Mouse (Mus musculus): ENCODE measurements at regions not wholly inside any gene's neighbourhood (a gene's known extent, or its start where the extent isn't known, plus 50 kb on each side); places are given as distances from the start of the nearest gene placed in this dataset.

GRCm38 (mm10) chr6:52458828-52459227 is 145.5 kb downstream of the Evx1 start:
- Histone ChIP-seq H3K4me3 (ENCODE audit: insufficient read depth, low read depth, low read length) (no peak overlapping the region), H3K27ac (replicated peaks; ENCODE audit: low read depth, low read length) (no peak overlapping the region), H3K4me1 (ENCODE audit: control insufficient read depth, insufficient read depth, insufficient read length, low read length) (no peaks in the 10 kb centered on the region)

GRCm38 (mm10) chr6:52461186-52461585 is 147.9 kb downstream of the Evx1 start:
- H3K4me3 ChIP-seq (ENCODE audit: insufficient read depth, low read depth, low read length), result no peak overlapping the region
- H3K4me1 ChIP-seq (ENCODE audit: control insufficient read depth, insufficient read depth, insufficient read length, low read length), result no peaks in the 10 kb centered on the region
- no peak overlapping the region for H3K27ac ChIP-seq (replicated peaks; ENCODE audit: low read depth, low read length)

DNA sequence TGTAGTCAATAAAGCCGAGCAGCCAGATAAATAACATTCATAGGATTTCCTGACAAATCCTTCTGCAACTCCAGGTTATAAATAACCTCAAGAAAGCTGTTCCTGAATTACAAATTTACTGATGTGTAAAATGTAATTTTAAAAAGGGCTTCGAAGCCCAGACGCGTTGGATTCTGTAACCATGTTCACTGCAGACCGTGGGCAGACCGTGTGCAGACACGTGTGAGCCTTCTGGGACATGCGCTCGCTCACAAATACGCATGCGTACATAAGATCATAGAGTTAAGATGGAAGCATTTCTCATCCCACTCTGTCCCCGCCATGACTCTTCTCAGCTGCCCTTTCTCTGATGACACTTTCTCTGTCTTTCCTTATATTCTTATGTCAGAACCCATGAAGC is 150.1 kb downstream of the Evx1 start:
- H3K4me3 ChIP-seq (ENCODE audit: insufficient read depth, low read depth, low read length), result no peak overlapping the region
- H3K4me1 ChIP-seq (ENCODE audit: control insufficient read depth, insufficient read depth, insufficient read length, low read length), result no peaks in the 10 kb centered on the region
- H3K27ac ChIP-seq (replicated peaks; ENCODE audit: low read depth, low read length), result no peak overlapping the region

GRCm38 (mm10) chr6:52464571-52464970 is 151.3 kb downstream of the Evx1 start:
- Histone ChIP-seq H3K4me1 (ENCODE audit: control insufficient read depth, insufficient read depth, insufficient read length, low read length) (no peaks in the 10 kb centered on the region), H3K4me3 (ENCODE audit: insufficient read depth, low read depth, low read length) (no peak overlapping the region), H3K27ac (replicated peaks; ENCODE audit: low read depth, low read length) (no peak overlapping the region)

- Histone ChIP-seq H3K27ac (replicated peaks; ENCODE audit: low read depth, low read length) (no peak overlapping the region), H3K4me3 (ENCODE audit: insufficient read depth, low read depth, low read length) (no peak overlapping the region), H3K4me1 (ENCODE audit: control insufficient read depth, insufficient read depth, insufficient read length, low read length) (no peaks in the 10 kb centered on the region)
These were observed 152.7 kb downstream of the Evx1 start for GRCm38 (mm10) chr6:52465834-52466525.

DNA sequence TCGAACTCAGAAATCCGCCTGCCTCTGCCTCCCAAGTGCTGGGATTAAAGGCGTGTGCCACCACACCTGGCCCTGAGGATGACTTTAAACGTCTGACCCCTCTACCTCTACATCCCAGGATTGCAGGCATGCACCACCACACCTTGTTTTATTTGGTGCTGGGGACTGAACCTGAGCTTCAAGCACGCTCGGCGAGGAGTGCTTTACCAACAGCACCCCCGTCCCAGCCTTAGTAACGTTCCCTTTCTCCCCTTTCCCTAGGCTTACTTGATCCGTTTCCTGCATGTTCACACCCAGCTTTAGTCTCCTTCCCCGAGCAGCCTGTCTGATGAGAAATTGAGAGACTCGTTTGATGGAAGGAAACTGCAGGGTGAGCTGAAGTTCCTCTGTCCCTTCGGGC is 157.5 kb downstream of the Evx1 start:
- H3K4me1 ChIP-seq (ENCODE audit: control insufficient read depth, insufficient read depth, insufficient read length, low read length), result no peaks in the 10 kb centered on the region
- no peak overlapping the region for H3K27ac ChIP-seq (replicated peaks; ENCODE audit: low read depth, low read length)
- H3K4me3 ChIP-seq (ENCODE audit: insufficient read depth, low read depth, low read length), result no peak overlapping the region

DNA sequence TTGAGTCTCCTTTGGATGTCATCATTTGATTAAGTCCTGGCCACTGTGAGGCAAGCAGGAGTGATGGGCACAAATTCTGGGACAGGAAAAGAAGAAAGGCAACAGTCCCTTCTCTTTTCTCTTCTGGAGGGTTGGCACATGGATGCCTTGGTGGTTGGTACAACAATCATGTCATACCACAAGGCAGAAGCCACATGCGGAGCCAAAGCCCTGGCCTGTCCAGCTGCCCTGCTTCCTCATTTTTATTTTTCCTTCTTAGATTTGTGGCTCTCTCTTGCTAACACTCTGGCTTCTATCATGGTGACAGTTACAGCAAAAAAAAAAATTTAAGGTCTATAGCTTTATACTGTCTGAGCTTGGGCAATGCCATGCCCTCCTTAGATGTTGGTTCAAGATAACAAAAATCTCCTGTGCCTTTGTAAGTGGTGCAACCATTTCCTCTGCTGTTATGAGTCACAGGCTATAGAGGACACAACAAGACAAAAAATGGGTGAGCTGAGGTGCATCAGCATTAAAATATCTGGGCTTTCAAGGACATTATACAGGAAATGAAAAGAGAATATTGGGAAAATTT is 158.2 kb downstream of the Evx1 start:
- H3K27ac ChIP-seq (replicated peaks; ENCODE audit: low read depth, low read length), result no peak overlapping the region
- H3K4me1 ChIP-seq (ENCODE audit: control insufficient read depth, insufficient read depth, insufficient read length, low read length), result no peaks in the 10 kb centered on the region
- H3K4me3 ChIP-seq (ENCODE audit: insufficient read depth, low read depth, low read length), result no peak overlapping the region

DNA sequence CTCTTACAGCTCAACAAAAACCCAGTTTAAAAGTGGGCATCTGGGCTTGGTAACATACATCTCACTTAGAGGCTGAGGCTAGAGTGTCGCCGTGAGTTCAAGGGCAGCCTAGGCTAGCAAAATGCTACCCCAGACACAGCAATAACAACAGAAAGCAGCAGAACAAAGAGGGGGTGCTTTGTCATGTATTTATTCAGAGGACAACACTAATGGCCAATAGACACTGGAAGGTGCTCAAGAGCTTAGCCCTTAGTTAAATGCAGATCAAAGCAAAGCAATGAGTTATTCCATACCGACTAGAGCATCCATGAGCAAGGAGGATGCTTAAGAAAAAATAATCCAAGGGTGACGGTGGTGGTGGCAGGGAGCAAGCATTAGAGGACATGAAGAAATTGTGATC is 158.7 kb downstream of the Evx1 start:
- Histone ChIP-seq H3K4me3 (ENCODE audit: insufficient read depth, low read depth, low read length) (no peak overlapping the region), H3K4me1 (ENCODE audit: control insufficient read depth, insufficient read depth, insufficient read length, low read length) (no peaks in the 10 kb centered on the region; the same call in 1 of the 2 replicates), H3K27ac (replicated peaks; ENCODE audit: low read depth, low read length) (no peak overlapping the region)

DNA sequence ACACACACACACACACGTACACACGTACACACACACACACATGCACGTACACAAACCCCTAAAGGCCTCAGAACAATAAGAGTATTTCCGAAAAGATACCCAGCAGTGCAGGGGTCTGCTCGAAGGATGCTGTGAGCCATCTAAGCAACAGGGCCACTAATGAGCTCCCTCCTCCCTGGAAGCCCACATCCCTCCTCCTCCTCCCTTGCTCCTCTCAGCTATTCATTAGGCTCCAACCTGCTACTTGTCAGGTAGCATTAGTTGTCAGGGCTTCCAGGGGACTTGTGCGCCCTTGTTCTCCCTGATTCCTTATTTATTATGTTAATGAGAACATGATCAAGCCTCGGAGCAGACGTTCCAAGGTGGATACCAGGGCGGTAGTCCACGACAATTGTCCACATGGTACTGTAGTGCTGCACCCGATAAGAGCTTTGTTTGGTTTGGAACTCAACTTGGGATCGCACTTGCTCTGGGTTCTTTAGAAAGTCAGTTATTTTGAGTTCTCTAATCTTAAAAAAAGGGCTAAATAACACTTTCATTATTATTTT is 159.8 kb downstream of the Evx1 start:
- Histone ChIP-seq H3K27ac (replicated peaks; ENCODE audit: low read depth, low read length) (no peak overlapping the region), H3K4me3 (ENCODE audit: insufficient read depth, low read depth, low read length) (no peak overlapping the region), H3K4me1 (ENCODE audit: control insufficient read depth, insufficient read depth, insufficient read length, low read length) (peaks cover 3% of the 10 kb centered on the region; the same call in 1 of the 2 replicates)

DNA sequence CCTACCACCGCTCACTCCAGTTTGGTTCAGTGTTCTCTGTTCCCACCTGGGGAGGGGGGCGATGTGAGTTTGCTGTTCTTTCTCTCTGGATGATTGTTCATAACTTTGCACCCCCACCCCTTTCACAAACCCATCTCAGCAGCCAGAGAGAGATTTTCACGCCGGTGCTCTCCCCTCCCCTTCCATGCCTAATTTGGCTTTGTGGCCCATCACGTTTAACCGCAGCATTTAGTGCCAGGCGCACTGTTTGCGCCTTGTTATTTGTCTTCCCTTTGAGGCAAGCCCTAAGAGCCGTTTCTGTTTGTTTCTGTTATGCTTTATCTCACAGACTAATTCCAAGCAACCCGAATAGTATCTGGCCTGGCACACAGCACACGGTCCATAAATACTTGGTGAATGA is 160.6 kb downstream of the Evx1 start:
- H3K27ac ChIP-seq (replicated peaks; ENCODE audit: low read depth, low read length), result no peak overlapping the region
- H3K4me1 ChIP-seq (ENCODE audit: control insufficient read depth, insufficient read depth, insufficient read length, low read length), result peaks cover 9% of the 10 kb centered on the region; the same call in 1 of the 2 replicates
- no peak overlapping the region for H3K4me3 ChIP-seq (ENCODE audit: insufficient read depth, low read depth, low read length)

DNA sequence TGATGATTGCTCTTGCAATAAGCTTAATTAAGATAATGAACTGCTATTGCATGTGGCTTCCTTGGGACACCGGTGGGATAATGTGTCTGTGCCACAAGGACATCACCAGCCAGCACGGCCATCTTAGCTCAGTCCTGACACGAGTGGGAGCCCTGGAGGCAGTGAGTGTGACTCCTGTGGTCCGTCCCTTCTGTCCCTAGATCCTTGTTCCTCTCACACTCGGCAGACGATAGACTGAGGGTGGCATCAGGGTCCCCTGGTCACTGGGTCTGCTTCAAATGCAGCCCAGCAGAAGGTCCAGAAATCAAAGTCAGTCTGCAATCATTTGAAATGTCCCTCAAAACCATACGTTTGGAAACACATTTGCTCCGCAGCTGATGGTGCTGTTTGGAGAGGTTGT is 162.4 kb downstream of the Evx1 start:
- H3K4me3 ChIP-seq (ENCODE audit: insufficient read depth, low read depth, low read length), result no peak overlapping the region
- no peak overlapping the region for H3K27ac ChIP-seq (replicated peaks; ENCODE audit: low read depth, low read length)
- peaks cover 14% of the 10 kb centered on the region; the same call in 1 of the 2 replicates for H3K4me1 ChIP-seq (ENCODE audit: control insufficient read depth, insufficient read depth, insufficient read length, low read length)

DNA sequence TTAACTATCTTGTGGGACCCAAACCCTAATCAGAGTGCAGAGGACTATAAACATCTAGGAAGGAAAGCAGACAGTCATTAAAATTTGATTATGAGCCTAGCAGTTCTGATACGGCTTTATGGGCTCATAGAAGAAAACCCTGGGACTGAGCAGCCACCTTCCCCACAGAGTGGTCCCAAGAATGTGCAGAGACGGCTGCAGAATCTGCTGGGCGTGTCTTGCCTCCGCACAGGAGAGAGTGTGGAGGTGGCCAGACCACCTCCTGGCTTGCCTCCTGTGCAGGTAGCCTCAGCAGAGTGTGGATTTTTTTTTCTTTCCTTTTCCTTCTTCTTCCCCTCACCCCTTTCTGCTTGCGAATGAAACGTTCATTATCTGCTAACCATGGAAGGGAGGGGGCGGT is 163.3 kb downstream of the Hibadh start:
- Histone ChIP-seq H3K27ac (replicated peaks; ENCODE audit: low read depth, low read length) (peak overlapping the region; percentile 48; the same call in 1 of the 2 replicates), H3K4me3 (ENCODE audit: insufficient read depth, low read depth, low read length) (no peak overlapping the region), H3K4me1 (ENCODE audit: control insufficient read depth, insufficient read depth, insufficient read length, low read length) (peaks cover 14% of the 10 kb centered on the region; the same call in 1 of the 2 replicates)

- Histone ChIP-seq H3K4me1 (ENCODE audit: control insufficient read depth, insufficient read depth, insufficient read length, low read length) (peaks cover 14% of the 10 kb centered on the region; the same call in 1 of the 2 replicates), H3K27ac (replicated peaks; ENCODE audit: low read depth, low read length) (peak overlapping the region; percentile 48; the same call in 1 of the 2 replicates), H3K4me3 (ENCODE audit: insufficient read depth, low read depth, low read length) (no peak overlapping the region)
These were observed 162.8 kb downstream of the Hibadh start for GRCm38 (mm10) chr6:52477380-52477779.

DNA sequence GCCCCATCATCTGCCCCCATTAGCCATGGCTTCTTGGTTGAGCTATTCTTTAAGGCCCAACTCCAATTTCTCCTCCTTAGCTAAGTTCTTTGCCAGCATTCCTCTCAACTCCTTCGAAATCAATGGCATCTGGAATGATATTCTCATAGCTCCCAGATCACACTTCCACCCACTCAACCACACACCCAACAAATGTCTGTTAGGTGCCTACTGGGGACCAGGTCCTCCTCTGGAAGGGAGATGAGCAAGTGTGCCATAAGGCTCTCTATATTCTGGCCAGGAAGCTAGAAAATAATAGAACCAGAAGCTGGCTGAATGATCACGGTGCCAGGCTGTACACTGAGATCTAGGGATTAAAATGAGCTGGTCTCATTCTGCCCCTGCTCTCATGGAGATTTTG is 161.6 kb downstream of the Hibadh start:
- Histone ChIP-seq H3K4me1 (ENCODE audit: control insufficient read depth, insufficient read depth, insufficient read length, low read length) (peaks cover 14% of the 10 kb centered on the region; the same call in 1 of the 2 replicates), H3K4me3 (ENCODE audit: insufficient read depth, low read depth, low read length) (no peak overlapping the region), H3K27ac (replicated peaks; ENCODE audit: low read depth, low read length) (0 out of 2 replicates have a peak overlapping the region, but pooled peaks have one; percentile 23)

GRCm38 (mm10) chr6:52479200-52479599 is 161.0 kb downstream of the Hibadh start:
- Histone ChIP-seq H3K27ac (replicated peaks; ENCODE audit: low read depth, low read length) (peak overlapping the region; percentile 23; the same call in 1 of the 2 replicates), H3K4me3 (ENCODE audit: insufficient read depth, low read depth, low read length) (0 out of 2 replicates have a peak overlapping the region, but pooled peaks have one; percentile 0), H3K4me1 (ENCODE audit: control insufficient read depth, insufficient read depth, insufficient read length, low read length) (peaks cover 14% of the 10 kb centered on the region; the same call in 1 of the 2 replicates)

DNA sequence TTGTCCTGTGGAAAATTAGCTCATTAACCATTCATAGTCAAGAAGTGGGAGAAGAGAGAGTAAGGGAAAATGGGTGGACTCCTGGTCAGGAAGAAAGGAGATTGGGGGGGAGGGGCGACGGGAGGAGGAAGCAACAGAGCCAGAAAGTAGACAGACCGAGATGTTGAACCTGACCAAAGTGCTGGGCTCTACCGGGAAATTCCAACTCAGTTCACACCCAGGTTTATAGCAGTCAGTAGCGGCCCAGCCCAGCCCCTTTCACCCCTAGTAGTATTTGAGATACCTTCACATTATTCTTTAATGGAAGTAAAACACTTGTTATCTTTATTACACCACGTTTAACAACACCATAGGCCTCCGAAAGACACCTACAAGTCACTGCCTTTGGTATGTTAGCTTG is 158.2 kb downstream of the Hibadh start:
- H3K4me3 ChIP-seq (ENCODE audit: insufficient read depth, low read depth, low read length), result no peak overlapping the region
- H3K4me1 ChIP-seq (ENCODE audit: control insufficient read depth, insufficient read depth, insufficient read length, low read length), result peaks cover 31% of the 10 kb centered on the region
- no peak overlapping the region for H3K27ac ChIP-seq (replicated peaks; ENCODE audit: low read depth, low read length)
